12 mouse cellular contexts compared by ENCODE assay signal in genomic region chr3:151438364-151438763, GRCm38 (mm10). TPM values are rescaled to one million over a fixed set of nuclear protein-coding genes. Genes with fewer than 3 reads are reported as not detected.
A peak's percentile ranks its signal among the peaks of the same experiment; 100 is the strongest.
DNase-seq lines count a peak whose midpoint lies in the region; ATAC-seq and TF ChIP-seq lines count a peak whose summit lies in the region.
"Had no signal": no experiment of that assay in that cellular context is flagged by ENCODE, and none has a peak within 500 bp of the region (broad histone marks: within the 10 kb centered on the region; RNA-seq: fewer than 3 reads in every experiment).

No protein-coding gene starts in this region.

- TF ChIP-seq CTCF in lung, embryonic 14.5 days (IDR thresholded peaks at IDR 0.05; ENCODE audit: low read depth) = no peak

- H3K9ac ChIP-seq in hindbrain, embryonic 12.5 days = no peak overlapping the region
- no peak overlapping the region for H3K9ac ChIP-seq in lung, embryonic 14.5 days
- H3K9ac ChIP-seq in embryonic facial prominence, embryonic 15.5 days = no peak overlapping the region
- no peak overlapping the region for H3K9ac ChIP-seq in liver, embryonic 11.5 days (ENCODE audit: low read depth, low read length)
- H3K9ac ChIP-seq: forebrain, embryonic 15.5 days had no signal

- no peak overlapping the region for H3K4me3 ChIP-seq in hindbrain, embryonic 12.5 days
- no peak overlapping the region for H3K4me3 ChIP-seq in hindbrain, embryonic 10.5 days
- H3K4me3 ChIP-seq in lung, embryonic 14.5 days (ENCODE audit: low read depth, low read length) = no peak overlapping the region; the same call in 1 of the 2 replicates
- no peak overlapping the region for H3K4me3 ChIP-seq in embryonic facial prominence, embryonic 15.5 days (replicated peaks)
- H3K4me3 ChIP-seq in liver, embryonic 11.5 days (ENCODE audit: low read depth, low read length) = peak overlapping the region; percentile 34; the same call in 1 of the 2 replicates

- H3K27ac ChIP-seq in hindbrain, embryonic 12.5 days = no peak overlapping the region
- H3K27ac ChIP-seq in hindbrain, embryonic 10.5 days = no peak overlapping the region
- H3K27ac ChIP-seq in lung, embryonic 14.5 days (ENCODE audit: low read depth) = no peak overlapping the region
- H3K27ac ChIP-seq in embryonic facial prominence, embryonic 15.5 days (replicated peaks) = no peak overlapping the region
- H3K27ac ChIP-seq in liver, embryonic 11.5 days (ENCODE audit: low read depth, low read length) = no peak overlapping the region
- H3K27ac ChIP-seq: embryonic facial prominence, embryonic 12.5 days; forebrain, embryonic 15.5 days had no signal

- H3K27me3 ChIP-seq in hindbrain, embryonic 12.5 days = no peaks in the 10 kb centered on the region
- H3K27me3 ChIP-seq in hindbrain, embryonic 10.5 days (ENCODE audit: insufficient read depth, poor library complexity, severe bottlenecking) = 0 out of 2 replicates have a peak, but pooled peaks cover 3% of the 10 kb centered on the region
- no peaks in the 10 kb centered on the region for H3K27me3 ChIP-seq in lung, embryonic 14.5 days (ENCODE audit: insufficient read depth, low read length)
- no peaks in the 10 kb centered on the region for H3K27me3 ChIP-seq in embryonic facial prominence, embryonic 15.5 days
- no peaks in the 10 kb centered on the region for H3K27me3 ChIP-seq in liver, embryonic 11.5 days (replicated peaks; ENCODE audit: control insufficient read depth, insufficient read depth, low read length)
- H3K27me3 ChIP-seq: embryonic facial prominence, embryonic 12.5 days; forebrain, embryonic 15.5 days had no signal

- H3K4me1 ChIP-seq in hindbrain, embryonic 12.5 days = peaks cover 8% of the 10 kb centered on the region; the same call in 1 of the 2 replicates
- H3K4me1 ChIP-seq in hindbrain, embryonic 10.5 days (replicated peaks) = peaks cover 9% of the 10 kb centered on the region
- H3K4me1 ChIP-seq in lung, embryonic 14.5 days (ENCODE audit: insufficient read depth) = no peaks in the 10 kb centered on the region
- H3K4me1 ChIP-seq in embryonic facial prominence, embryonic 15.5 days = peaks cover 7% of the 10 kb centered on the region; the same call in 1 of the 2 replicates
- no peaks in the 10 kb centered on the region for H3K4me1 ChIP-seq in liver, embryonic 11.5 days (replicated peaks; ENCODE audit: control insufficient read depth, insufficient read depth, low read length)
- H3K4me1 ChIP-seq: forebrain, embryonic 15.5 days had no signal

- no peak for ATAC-seq in hindbrain, embryonic 12.5 days (ENCODE audit: low FRiP score)
- ATAC-seq in lung, embryonic 14.5 days (ENCODE audit: insufficient read depth) = no peak
- no peak for ATAC-seq in embryonic facial prominence, embryonic 15.5 days (ENCODE audit: insufficient number of reproducible peaks, low FRiP score, low TSS enrichment, low read depth)
- no peak for ATAC-seq in liver, embryonic 11.5 days (replicated peaks; ENCODE audit: low FRiP score)
- ATAC-seq in frontal cortex, adult (ENCODE audit: low TSS enrichment) = no peak

- H3K36me3 ChIP-seq in hindbrain, embryonic 12.5 days = no peaks in the 10 kb centered on the region
- no peaks in the 10 kb centered on the region for H3K36me3 ChIP-seq in hindbrain, embryonic 10.5 days
- H3K36me3 ChIP-seq in lung, embryonic 14.5 days (ENCODE audit: insufficient read depth) = no peaks in the 10 kb centered on the region
- H3K36me3 ChIP-seq in embryonic facial prominence, embryonic 15.5 days = no peaks in the 10 kb centered on the region
- H3K36me3 ChIP-seq in liver, embryonic 11.5 days (ENCODE audit: control insufficient read depth, insufficient read depth, low read length) = no peaks in the 10 kb centered on the region
- H3K36me3 ChIP-seq: embryonic facial prominence, embryonic 12.5 days; forebrain, embryonic 15.5 days; midbrain, embryonic 10.5 days had no signal

- DNase-seq in hindbrain, embryonic 10.5 days (ENCODE audit: low spot score) = no peak
- no peak for DNase-seq in lung, embryonic 14.5 days
- no peak for DNase-seq in lung, postnatal 25 days (ENCODE audit: low spot score)
- no peak for DNase-seq in liver, embryonic 11.5 days (ENCODE audit: low spot score)
- DNase-seq in frontal cortex, adult 2 months (ENCODE audit: extremely low spot score in 1 of 2, low spot score in 1 of 2) = no peak
- DNase-seq: cerebellum, adult 9-10 months had no signal

- H3K4me2 ChIP-seq in hindbrain, embryonic 12.5 days (replicated peaks) = peak overlapping the region; percentile 53; the same call in 1 of the 2 replicates
- H3K4me2 ChIP-seq in lung, embryonic 14.5 days = peak overlapping the region; percentile 60
- H3K4me2 ChIP-seq in embryonic facial prominence, embryonic 15.5 days (replicated peaks) = peak overlapping the region; percentile 50; the same call in 1 of the 2 replicates
- peak overlapping the region; percentile 56; the same call in 1 of the 2 replicates for H3K4me2 ChIP-seq in liver, embryonic 11.5 days

- H3K9me3 ChIP-seq in hindbrain, embryonic 12.5 days (replicated peaks) = no peaks in the 10 kb centered on the region
- no peaks in the 10 kb centered on the region for H3K9me3 ChIP-seq in hindbrain, embryonic 10.5 days
- H3K9me3 ChIP-seq in lung, embryonic 14.5 days (ENCODE audit: low read depth, low read length) = no peaks in the 10 kb centered on the region
- H3K9me3 ChIP-seq in embryonic facial prominence, embryonic 15.5 days (replicated peaks) = no peaks in the 10 kb centered on the region
- H3K9me3 ChIP-seq in liver, embryonic 11.5 days (ENCODE audit: control insufficient read depth, low read length) = no peaks in the 10 kb centered on the region
- H3K9me3 ChIP-seq: embryonic facial prominence, embryonic 12.5 days; forebrain, embryonic 15.5 days; midbrain, embryonic 10.5 days had no signal

- 84% methylated on average over 5 of the region's 5 CpGs for WGBS in hindbrain, embryonic 12.5 days
- WGBS in hindbrain, embryonic 10.5 days = 83% methylated on average over 5 of the region's 5 CpGs
- WGBS in lung, embryonic 14.5 days = 39% methylated on average over 5 of the region's 5 CpGs
- WGBS in embryonic facial prominence, embryonic 15.5 days = 76% methylated on average over 5 of the region's 5 CpGs
- WGBS in liver, embryonic 11.5 days = 58% methylated on average over 5 of the region's 5 CpGs

RNA-seq across cellular contexts. Expression of gene Adgrl4, which starts 0.7 kb away (rescaled TPM):
- polyA plus RNA-seq in hindbrain, embryonic 12.5 days (2016; fragmentation: Nextera tagmentation; extraction: Ambion mirVana) = 7.8 and 9.1 TPM in 2 replicates
- polyA plus RNA-seq in hindbrain, embryonic 10.5 days (2016; fragmentation: Nextera tagmentation; extraction: Ambion mirVana) = 7.5 TPM in 2 replicates
- polyA plus RNA-seq in lung, embryonic 14.5 days (2014; fragmentation: Nextera tagmentation; extraction: Ambion mirVana) = 13.9 and 15.9 TPM in 2 replicates
- 7.7 and 8.1 TPM in 2 replicates for polyA plus RNA-seq in embryonic facial prominence, embryonic 15.5 days (2015; fragmentation: Nextera tagmentation; extraction: Ambion mirVana)
- polyA plus RNA-seq in liver, embryonic 11.5 days (2014; fragmentation: Nextera tagmentation; extraction: Ambion mirVana) = 15.6 and 16.7 TPM in 2 replicates
- 21.2 and 22.2 TPM in 2 replicates for polyA plus RNA-seq in frontal cortex, adult 2 months (2012; rRNA removed)
